Mouse (Mus musculus): ENCODE data around the gene Abhd4. TPM values are rescaled to one million over a fixed set of nuclear protein-coding genes. Genes with fewer than 3 reads are reported as not detected.
"Not testable (repeated sequence)": the region's sequence is repeated elsewhere in the genome, so short reads cannot be mapped to it uniquely, and the experiment has no call there.

Gene Abhd4
- polyA plus RNA-seq, 1 experiment = 70.4 TPM

- no peak for TF ChIP-seq POLR2A (IDR thresholded peaks at IDR 0.05; ENCODE audit: borderline replicate concordance, extremely low read depth, low read depth, low read length)
- TF ChIP-seq CTCF (IDR thresholded peaks at IDR 0.05; ENCODE audit: insufficient read depth, low read length) = no peak
- Histone ChIP-seq H3K4me3 (replicated peaks; ENCODE audit: extremely low read depth, low read depth, low read length) (peak overlapping the region; percentile 39), H3K4me1 (ENCODE audit: control insufficient read depth, insufficient read depth, low read length) (peaks cover 9% of the 10 kb centered on the region)
- DNase-seq = peak; percentile 66
- 6% methylated on average over 16 of the region's 16 CpGs for WGBS
Measured at GRCm38 (mm10) chr14:54226911-54227811, 26.8 kb upstream of the Abhd4 start.

GRCm38 (mm10) chr14:54227911-54228451 lies 26.0 kb upstream of the Abhd4 start:
- Histone ChIP-seq H3K4me3 (replicated peaks; ENCODE audit: extremely low read depth, low read depth, low read length) (peak overlapping the region; percentile 48), H3K4me1 (ENCODE audit: control insufficient read depth, insufficient read depth, low read length) (peaks cover 12% of the 10 kb centered on the region)
- no peak for TF ChIP-seq POLR2A (IDR thresholded peaks at IDR 0.05; ENCODE audit: borderline replicate concordance, extremely low read depth, low read depth, low read length)
- peak; percentile 73 for TF ChIP-seq CTCF (IDR thresholded peaks at IDR 0.05; ENCODE audit: insufficient read depth, low read length)
- under 1% methylated on average over 10 of the region's 10 CpGs for WGBS
- DNase-seq = peak; percentile 81

DNA sequence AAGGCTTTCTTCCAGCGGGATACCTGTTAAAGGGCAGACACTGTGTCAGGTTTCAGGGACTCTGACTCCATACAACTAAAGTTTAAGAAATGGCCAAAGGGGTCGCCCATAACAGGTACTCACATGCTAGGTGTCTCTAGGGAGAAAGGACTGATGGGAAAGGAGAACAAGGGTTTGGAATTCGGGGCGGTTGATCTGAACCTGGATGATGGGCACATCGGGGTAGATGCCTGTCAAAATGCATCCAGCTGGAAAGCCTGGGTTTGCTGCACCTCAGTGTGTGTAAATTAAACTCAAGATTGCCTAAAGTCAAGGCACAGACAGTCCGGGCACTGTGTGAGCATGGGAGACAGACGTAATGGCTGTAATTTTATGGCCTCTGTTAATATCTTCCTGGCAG lies 25.5 kb upstream of the Abhd4 start:
- WGBS = 58% methylated on average over 7 of the region's 7 CpGs
- TF ChIP-seq POLR2A (IDR thresholded peaks at IDR 0.05; ENCODE audit: borderline replicate concordance, extremely low read depth, low read depth, low read length) = no peak
- no peak for TF ChIP-seq CTCF (IDR thresholded peaks at IDR 0.05; ENCODE audit: insufficient read depth, low read length)
- Histone ChIP-seq H3K4me1 (ENCODE audit: control insufficient read depth, insufficient read depth, low read length) (peaks cover 13% of the 10 kb centered on the region), H3K4me3 (replicated peaks; ENCODE audit: extremely low read depth, low read depth, low read length) (no peak overlapping the region)
- no peak for DNase-seq

DNA sequence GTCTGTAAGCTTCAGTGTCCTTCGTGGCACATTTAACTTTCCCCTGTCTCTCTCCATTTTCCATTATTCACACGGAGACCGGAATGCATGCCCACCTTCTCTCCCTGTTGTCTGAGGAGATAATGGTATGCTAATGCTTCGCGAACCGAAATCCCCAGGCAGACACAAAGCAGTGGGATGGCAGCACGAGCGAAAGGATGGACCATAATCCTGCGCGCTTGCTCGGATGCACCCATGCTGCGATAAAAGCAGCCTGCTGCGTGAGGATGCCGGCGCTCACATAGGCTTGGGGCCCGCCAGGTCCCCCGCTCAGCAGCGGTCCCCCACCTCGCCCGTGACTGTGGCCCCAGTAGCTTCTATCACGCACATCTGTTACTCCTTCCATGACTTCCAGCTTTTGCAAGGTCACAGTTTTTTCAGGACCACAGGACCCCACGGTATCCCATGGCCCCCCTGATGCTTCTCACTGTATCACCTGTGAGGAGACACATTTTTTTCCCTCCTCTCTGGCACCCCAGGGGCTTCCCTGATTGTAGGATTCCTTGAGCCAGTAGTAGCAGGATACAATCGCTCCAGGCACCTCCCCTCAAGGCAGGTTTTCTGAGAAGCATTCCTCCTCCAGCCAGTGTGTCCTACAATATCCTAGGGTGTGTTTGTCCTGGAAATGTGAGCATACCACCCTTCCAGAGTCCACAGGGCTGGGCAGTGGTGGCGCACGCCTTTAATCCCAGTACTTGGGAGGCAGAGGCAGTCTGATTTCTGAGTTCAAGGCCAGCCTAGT lies 24.9 kb upstream of the Abhd4 start:
- DNase-seq = no peak
- H3K4me1 ChIP-seq (ENCODE audit: control insufficient read depth, insufficient read depth, low read length) = peaks cover 19% of the 10 kb centered on the region
- WGBS = 73% methylated on average over 25 of the region's 25 CpGs
- no peak overlapping the region for H3K4me3 ChIP-seq (replicated peaks; ENCODE audit: extremely low read depth, low read depth, low read length)
- TF ChIP-seq POLR2A (IDR thresholded peaks at IDR 0.05; ENCODE audit: borderline replicate concordance, extremely low read depth, low read depth, low read length) = no peak
- TF ChIP-seq CTCF (IDR thresholded peaks at IDR 0.05; ENCODE audit: insufficient read depth, low read length) = no peak

- DNase-seq; H3K4me3 ChIP-seq (replicated peaks; ENCODE audit: extremely low read depth, low read depth, low read length): not testable (repeated sequence)
- peaks cover 21% of the 10 kb centered on the region for H3K4me1 ChIP-seq (ENCODE audit: control insufficient read depth, insufficient read depth, low read length)
- WGBS = 70% methylated on average over 4 of the region's 4 CpGs
Measured at GRCm38 (mm10) chr14:54229849-54230248, 24.1 kb upstream of the Abhd4 start.

GRCm38 (mm10) chr14:54230638-54231150 lies 23.3 kb upstream of the Abhd4 start:
- DNase-seq = no peak
- TF ChIP-seq POLR2A (IDR thresholded peaks at IDR 0.05; ENCODE audit: borderline replicate concordance, extremely low read depth, low read depth, low read length) = no peak
- TF ChIP-seq CTCF (IDR thresholded peaks at IDR 0.05; ENCODE audit: insufficient read depth, low read length) = no peak
- H3K4me1 ChIP-seq (ENCODE audit: control insufficient read depth, insufficient read depth, low read length) = peaks cover 22% of the 10 kb centered on the region
- WGBS = 70% methylated on average over 14 of the region's 14 CpGs
- H3K4me3 ChIP-seq (replicated peaks; ENCODE audit: extremely low read depth, low read depth, low read length) = no peak overlapping the region

- peaks cover 22% of the 10 kb centered on the region for H3K4me1 ChIP-seq (ENCODE audit: control insufficient read depth, insufficient read depth, low read length)
- TF ChIP-seq POLR2A (IDR thresholded peaks at IDR 0.05; ENCODE audit: borderline replicate concordance, extremely low read depth, low read depth, low read length) (no peak), CTCF (IDR thresholded peaks at IDR 0.05; ENCODE audit: insufficient read depth, low read length) (no peak)
- DNase-seq = no peak
- WGBS = 46% methylated on average over 21 of the region's 21 CpGs
- no peak overlapping the region for H3K4me3 ChIP-seq (replicated peaks; ENCODE audit: extremely low read depth, low read depth, low read length)
Measured at GRCm38 (mm10) chr14:54231176-54231956, 22.6 kb upstream of the Abhd4 start.

DNA sequence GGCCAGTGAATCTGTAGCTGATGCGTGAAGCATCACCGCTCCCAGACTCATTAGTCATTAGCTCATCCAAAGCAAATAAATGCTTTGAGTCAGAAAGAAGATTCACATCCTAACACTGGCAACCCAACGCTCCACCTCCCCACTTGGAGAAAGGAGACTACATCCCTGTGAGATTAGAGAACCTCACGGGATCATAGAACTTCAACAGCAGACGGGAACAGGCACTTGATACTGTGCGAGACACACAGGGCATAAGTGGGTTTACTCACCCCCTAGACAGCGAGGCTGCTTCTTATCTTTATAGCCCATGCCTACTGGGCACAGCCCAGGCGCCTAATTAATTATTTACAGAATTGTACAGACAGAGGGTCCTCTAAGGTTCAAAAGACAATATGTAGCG lies 21.8 kb upstream of the Abhd4 start:
- 55% methylated on average over 9 of the region's 9 CpGs for WGBS
- DNase-seq = no peak

More for the DNA sequence above, 21.8 kb upstream of the Abhd4 start:
- no peak overlapping the region for H3K4me3 ChIP-seq (replicated peaks; ENCODE audit: extremely low read depth, low read depth, low read length)
- no peak for TF ChIP-seq POLR2A (IDR thresholded peaks at IDR 0.05; ENCODE audit: borderline replicate concordance, extremely low read depth, low read depth, low read length)
- no peak for TF ChIP-seq CTCF (IDR thresholded peaks at IDR 0.05; ENCODE audit: insufficient read depth, low read length)
- H3K4me1 ChIP-seq (ENCODE audit: control insufficient read depth, insufficient read depth, low read length) = peaks cover 22% of the 10 kb centered on the region

Measured in lung, adult 2 months (tissue).